In the genomic region with DNA sequence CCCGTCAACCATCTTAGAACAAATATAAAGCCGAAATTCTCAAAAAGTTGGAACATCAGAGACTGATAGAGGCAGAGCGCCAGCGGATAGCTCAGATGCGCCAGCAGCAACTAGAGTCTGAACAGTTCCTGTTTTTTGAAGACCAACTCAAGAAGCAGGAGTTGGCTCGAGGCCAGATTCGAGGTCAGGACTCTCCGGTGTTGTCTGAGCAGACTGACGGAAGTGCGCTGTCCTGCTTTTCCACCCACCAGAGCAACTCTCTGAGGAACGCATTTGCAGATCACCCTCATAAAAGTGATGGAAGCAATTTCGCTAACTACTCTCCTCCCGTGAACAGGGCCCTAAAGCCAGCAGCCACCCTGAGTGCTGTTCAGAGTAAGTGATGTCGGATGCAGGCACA, we compare ENCODE assay signal across 8 mouse cellular contexts. TPM values are rescaled to one million over a fixed set of nuclear protein-coding genes. Genes with fewer than 3 reads are reported as not detected.
DNase-seq lines count a peak whose midpoint lies in the region; ATAC-seq and TF ChIP-seq lines count a peak whose summit lies in the region.

No protein-coding gene starts in this region.

- peaks cover 5% of the 10 kb centered on the region; the same call in 1 of the 2 replicates for H3K4me1 ChIP-seq in lung, embryonic 14.5 days (ENCODE audit: insufficient read depth)
- no peaks in the 10 kb centered on the region for H3K4me1 ChIP-seq in forebrain, embryonic 16.5 days (replicated peaks; ENCODE audit: control insufficient read depth, insufficient read depth, low read length)

- TF ChIP-seq CTCF in lung, embryonic 14.5 days (IDR thresholded peaks at IDR 0.05; ENCODE audit: low read depth), result no peak

- ATAC-seq in lung, embryonic 14.5 days (ENCODE audit: insufficient read depth), result peak; percentile 82
- ATAC-seq in forebrain, embryonic 16.5 days, result no peak

- H3K4me2 ChIP-seq in lung, embryonic 14.5 days, result no peak overlapping the region
- no peak overlapping the region for H3K4me2 ChIP-seq in forebrain, embryonic 16.5 days (ENCODE audit: low read length)

- no peak overlapping the region for H3K9ac ChIP-seq in lung, embryonic 14.5 days
- no peak overlapping the region for H3K9ac ChIP-seq in forebrain, embryonic 16.5 days (replicated peaks; ENCODE audit: low read depth, low read length)

- peak; percentile 20 to 29 for DNase-seq in cerebellum, adult 18-20 months
- DNase-seq in cerebellum, adult 8-10 months, result no peak
- DNase-seq in urinary bladder, postnatal 14 days (ENCODE audit: low spot score), result peak; percentile 73
- DNase-seq in urinary bladder, postnatal 10 days (ENCODE audit: low spot score), result no peak
- DNase-seq in kidney, adult 9 months, result peak; percentile 58
- peak; percentile 90 for DNase-seq in lung, embryonic 14.5 days
- peak; percentile 80 for DNase-seq in testis, postnatal 10 days (ENCODE audit: low spot score)

- no peaks in the 10 kb centered on the region for H3K9me3 ChIP-seq in lung, embryonic 14.5 days (ENCODE audit: low read depth, low read length)
- no peaks in the 10 kb centered on the region for H3K9me3 ChIP-seq in forebrain, embryonic 16.5 days (ENCODE audit: control insufficient read depth, low read length)

- WGBS in lung, embryonic 14.5 days, result 56% methylated on average over 14 of the region's 14 CpGs
- WGBS in forebrain, embryonic 16.5 days, result 88% methylated on average over 14 of the region's 14 CpGs

- H3K4me3 ChIP-seq in lung, embryonic 14.5 days (ENCODE audit: low read depth, low read length), result no peak overlapping the region
- H3K4me3 ChIP-seq in forebrain, embryonic 16.5 days (replicated peaks; ENCODE audit: low read length), result no peak overlapping the region

- 0 out of 2 replicates have a peak, but pooled peaks cover 9% of the 10 kb centered on the region for H3K36me3 ChIP-seq in lung, embryonic 14.5 days (ENCODE audit: insufficient read depth)
- H3K36me3 ChIP-seq in forebrain, embryonic 16.5 days (ENCODE audit: control insufficient read depth, insufficient read depth), result no peaks in the 10 kb centered on the region

- no peak overlapping the region for H3K27ac ChIP-seq in lung, embryonic 14.5 days (ENCODE audit: low read depth)
- no peak overlapping the region for H3K27ac ChIP-seq in forebrain, embryonic 16.5 days (ENCODE audit: low read length)

- H3K27me3 ChIP-seq in lung, embryonic 14.5 days (ENCODE audit: insufficient read depth, low read length), result no peaks in the 10 kb centered on the region
- H3K27me3 ChIP-seq in forebrain, embryonic 16.5 days (replicated peaks; ENCODE audit: control insufficient read depth, insufficient read depth, low read length), result no peaks in the 10 kb centered on the region

RNA-seq across cellular contexts. Expression of gene Acta2, which starts 21.4 kb away (rescaled TPM):
- polyA plus RNA-seq in lung, embryonic 14.5 days (2014; fragmentation: Nextera tagmentation; extraction: Ambion mirVana), result 854 and 863 TPM in 2 replicates
- 9.1 and 13.3 TPM in 2 replicates for polyA plus RNA-seq in forebrain, embryonic 16.5 days (2015; fragmentation: Nextera tagmentation; extraction: Ambion mirVana)

RNA-seq across cellular contexts. Expression of gene Stambpl1, which starts 41.9 kb away (rescaled TPM):
- 9.8 and 11.1 TPM in 2 replicates for polyA plus RNA-seq in lung, embryonic 14.5 days (2014; fragmentation: Nextera tagmentation; extraction: Ambion mirVana)
- 10.0 and 11.7 TPM in 2 replicates for polyA plus RNA-seq in forebrain, embryonic 16.5 days (2015; fragmentation: Nextera tagmentation; extraction: Ambion mirVana)

RNA-seq across cellular contexts. Expression of gene Fas, which starts 56.5 kb away (rescaled TPM):
- 5.7 and 6.3 TPM in 2 replicates for polyA plus RNA-seq in lung, embryonic 14.5 days (2014; fragmentation: Nextera tagmentation; extraction: Ambion mirVana)
- 0.63 and 1.5 TPM in 2 replicates for polyA plus RNA-seq in forebrain, embryonic 16.5 days (2015; fragmentation: Nextera tagmentation; extraction: Ambion mirVana)

Comparison
In these comparisons a context has a peak if more than half of its experiments do, and no peak if none do; other contexts are left out.
1. DNase-seq: peak in cerebellum, adult 18-20 months (2 of 2), urinary bladder, postnatal 14 days (single experiment), kidney, adult 9 months (single experiment), lung, embryonic 14.5 days (single experiment) and testis, postnatal 10 days (single experiment); none in cerebellum, adult 8-10 months (single experiment) and urinary bladder, postnatal 10 days (single experiment).
2. RNA of gene Acta2, which starts 21.4 kb away (polyA plus RNA-seq): 854 to 863 TPM in lung, embryonic 14.5 days; 9.1 to 13.3 TPM in forebrain, embryonic 16.5 days; every median in the first group is over 10 times any median in the second.